Mouse (Mus musculus) embryonic stem cell, embryonic (primary cell): ENCODE results near the gene Pnma1.

Source experiments
- CTCF ChIA-PET, 4 experiments: fragments of 300-600 bp in 2 of 4; fragments of 350-600 bp in 2 of 4; sonication (Branson Sonifier 250); formaldehyde crosslinking; loops; one replicate each; lab custom pipeline; 2022; ENCODE audit warnings: inconsistent platforms in 2 of 4; lab: Charles Lee
- POLR2A ChIA-PET, 4 experiments: fragments of 300-600 bp in 2 of 4; fragments of 350-600 bp in 2 of 4; sonication (Branson Sonifier 250); formaldehyde crosslinking; loops; one replicate each; lab custom pipeline; 2022; ENCODE audit warnings: antibody characterized with exemption in 4 of 4, inconsistent platforms in 1 of 4; lab: Charles Lee

The Pnma1 gene

DNA sequence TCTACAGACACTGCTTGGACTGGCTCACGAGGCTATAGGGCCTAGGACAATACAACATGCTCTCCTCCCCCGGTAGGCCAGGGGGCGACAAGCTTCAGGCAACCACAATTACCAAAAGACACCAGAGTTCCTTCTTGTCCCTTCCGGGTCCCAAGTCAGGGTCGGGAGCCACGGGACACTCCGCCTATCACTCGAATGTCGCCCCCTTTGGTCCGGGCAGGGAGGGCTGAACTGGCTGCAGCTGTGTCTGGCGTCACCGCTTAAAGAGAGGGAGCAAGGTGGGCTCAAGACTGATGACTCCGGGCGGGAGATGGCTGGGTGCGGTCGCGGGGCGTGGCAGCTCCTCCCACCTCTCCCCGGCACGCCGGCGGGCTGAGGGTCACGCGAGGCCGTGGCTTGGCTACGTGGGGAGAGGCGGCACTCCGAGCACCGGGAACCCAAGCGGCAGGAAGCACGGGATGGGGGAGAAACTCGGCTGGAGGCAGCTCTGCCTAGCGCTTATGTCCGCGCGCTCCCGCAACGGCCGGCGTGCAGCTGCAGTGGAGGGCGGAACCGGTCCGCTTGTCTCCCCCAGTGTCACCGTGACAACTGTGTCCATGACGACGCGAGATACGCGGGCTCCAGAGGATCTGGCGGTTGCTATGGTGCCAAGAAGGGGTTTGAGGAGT lies at the start of gene Pnma1:
Gene Pnma1, minus strand, starts transcription at position 536 of the 668 bp plus-strand sequence.
- POLR2A ChIA-PET = interaction anchor here (0.5 to 5.3 kb wide), 25 partner anchors 10 to 198 kb away, joined by 3 to 31 read pairs (median 5); partner anchors contain the start of genes Ptgr2 (in 2 of the 4), Riox1 (in 1 of the 4) and Zfp410 (in 1 of the 4)
- CTCF ChIA-PET = interaction anchor here in 3 of 4 experiments (0.5 to 1.8 kb wide), 17 partner anchors 10 to 197 kb away, joined by 3 to 5 read pairs (median 3); partner anchors contain the start of gene Dnal1 (in 1 of the 3)

- POLR2A ChIA-PET = interaction anchor here in 3 of 4 experiments (0.6 to 12.1 kb wide), 10 partner anchors 7 to 39 kb away, joined by 4 to 200 read pairs (median 79); no protein-coding TSS in a partner anchor
Measured at GRCm38 (mm10) chr12:84195195-84195594, 46.9 kb upstream of the Pnma1 start.

GRCm38 (mm10) chr12:84194400-84195109 lies 46.3 kb upstream of the Pnma1 start:
- POLR2A ChIA-PET = interaction anchor here (0.6 to 12.1 kb wide), 40 partner anchors 8 to 833 kb away, joined by 3 to 200 read pairs (median 6); partner anchors contain the start of genes Elmsan1 (in 3 of the 4), Pnma1 (in 2 of the 4), Isca2 (in 1 of the 4) and Lin52 (in 1 of the 4)
- CTCF ChIA-PET = interaction anchor here in 3 of 4 experiments (0.6 to 1.1 kb wide), 9 partner anchors 8 to 401 kb away, joined by 3 to 5 read pairs (median 4); partner anchors contain the start of gene Pnma1 (in 1 of the 3)

More at GRCm38 (mm10) chr12:84195195-84195594, 46.9 kb upstream of the Pnma1 start:
- CTCF ChIA-PET = no interaction called here

DNA sequence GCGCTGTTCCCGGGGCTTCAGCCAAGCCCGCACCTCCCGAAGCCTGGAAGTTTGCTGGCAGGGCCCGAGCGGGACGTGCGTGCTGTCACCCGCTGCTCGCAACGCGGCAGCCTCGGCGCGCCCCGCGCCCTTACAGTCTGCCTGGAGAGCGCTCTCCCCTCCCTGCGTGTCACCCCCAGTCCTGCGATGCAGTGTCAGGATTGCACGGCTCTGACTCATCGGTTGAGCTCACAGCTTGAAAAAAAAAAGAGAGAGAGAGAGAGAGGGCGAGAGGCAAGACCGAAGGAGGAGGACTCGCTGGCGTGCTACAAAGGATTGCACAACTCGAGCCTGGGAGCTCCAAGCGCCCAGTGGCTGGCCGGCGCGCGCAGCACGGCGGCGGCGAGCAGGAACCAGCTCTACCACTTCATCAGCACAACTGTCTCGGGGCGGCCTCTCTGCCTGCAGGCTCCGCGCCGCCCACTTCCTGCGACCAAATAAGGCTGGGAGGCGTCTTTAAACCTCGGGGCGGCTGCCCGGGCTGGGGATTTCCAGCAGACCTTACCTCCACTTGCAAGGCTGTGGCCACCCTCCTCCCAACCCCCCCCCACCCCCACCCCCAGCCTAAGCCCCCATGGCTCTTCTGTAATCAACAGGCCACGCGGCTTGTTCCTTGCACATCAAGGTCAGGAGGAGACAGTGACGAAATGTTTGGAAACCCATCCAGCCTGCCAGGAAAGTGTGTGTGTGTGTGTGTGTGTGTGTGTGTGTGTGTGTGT lies 45.5 kb upstream of the Pnma1 start:
- POLR2A ChIA-PET = interaction anchor here (0.6 to 12.1 kb wide), 50 partner anchors 8 to 833 kb away, joined by 3 to 200 read pairs (median 4); partner anchors contain the start of genes Elmsan1 (in 3 of the 4), Pnma1 (in 2 of the 4), Riox1 (in 2 of the 4) and Isca2 (in 1 of the 4)
- CTCF ChIA-PET = interaction anchor here (0.6 to 1.1 kb wide), 13 partner anchors 9 to 499 kb away, joined by 3 to 8 read pairs (median 3); partner anchors contain the start of gene Pnma1 (in 1 of the 4)

- ChIA-PET CTCF (interaction anchor here (0.6 to 1.1 kb wide), 7 partner anchors 10 to 466 kb away, joined by 3 to 8 read pairs (median 4); no protein-coding TSS in a partner anchor), POLR2A (interaction anchor here (0.6 to 12.1 kb wide), 54 partner anchors 9 to 580 kb away, joined by 3 to 200 read pairs (median 4); partner anchors contain the start of genes Elmsan1 (in 3 of the 4), Pnma1 (in 2 of the 4), Isca2 (in 1 of the 4) and Npc2 (in 1 of the 4))
Measured at GRCm38 (mm10) chr12:84192741-84193641, 44.7 kb upstream of the Pnma1 start.

DNA sequence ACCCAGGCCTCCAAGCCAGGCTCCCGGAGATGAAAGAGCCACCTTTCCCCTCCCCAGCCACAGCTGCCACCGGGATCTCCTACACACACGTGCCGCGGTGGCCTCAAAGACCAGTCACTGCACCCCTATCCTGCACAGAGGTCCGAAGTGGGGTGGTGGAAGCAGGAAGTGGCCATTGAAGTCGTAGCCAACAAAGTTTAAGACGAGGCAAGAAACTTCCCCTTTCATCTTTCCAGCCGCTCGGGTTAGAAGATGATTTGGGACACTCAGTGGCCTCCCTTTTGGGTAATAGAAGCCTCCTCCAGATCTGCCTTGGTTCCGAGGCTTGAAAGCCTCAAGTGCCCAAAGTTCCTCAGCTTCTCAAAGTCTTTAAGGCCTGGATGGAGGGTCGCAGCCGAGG lies 44.0 kb upstream of the Pnma1 start:
- ChIA-PET CTCF (no interaction called here), POLR2A (interaction anchor here (0.7 to 12.1 kb wide), 33 partner anchors 8 to 560 kb away, joined by 3 to 200 read pairs (median 7); partner anchors contain the start of genes Elmsan1 (in 3 of the 4) and Pnma1 (in 1 of the 4))

DNA sequence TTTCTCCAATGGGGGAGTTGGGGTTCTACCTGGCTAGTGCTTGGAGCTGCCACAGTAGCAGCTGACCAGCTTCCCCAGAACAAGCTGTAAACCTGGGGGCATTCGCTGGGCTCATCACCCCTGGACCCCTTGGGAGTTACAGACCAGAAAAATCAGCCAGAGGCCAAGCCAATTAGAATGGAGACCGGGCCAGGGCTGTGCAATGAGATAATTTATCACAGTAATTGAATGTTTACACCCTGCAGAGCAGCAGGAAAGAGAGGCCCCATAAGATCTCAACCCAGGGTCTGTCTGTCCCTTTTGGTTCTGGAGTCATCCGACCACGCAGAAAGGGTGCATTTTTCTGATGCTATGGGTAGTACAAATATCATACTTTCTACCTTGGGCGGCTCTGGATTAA lies 43.5 kb upstream of the Pnma1 start:
- ChIA-PET CTCF (no interaction called here), POLR2A (interaction anchor here in 3 of 4 experiments (0.6 to 12.1 kb wide), 21 partner anchors 8 to 422 kb away, joined by 3 to 200 read pairs (median 17); partner anchors contain the start of genes Elmsan1 (in 2 of the 3) and Pnma1 (in 1 of the 3))

DNA sequence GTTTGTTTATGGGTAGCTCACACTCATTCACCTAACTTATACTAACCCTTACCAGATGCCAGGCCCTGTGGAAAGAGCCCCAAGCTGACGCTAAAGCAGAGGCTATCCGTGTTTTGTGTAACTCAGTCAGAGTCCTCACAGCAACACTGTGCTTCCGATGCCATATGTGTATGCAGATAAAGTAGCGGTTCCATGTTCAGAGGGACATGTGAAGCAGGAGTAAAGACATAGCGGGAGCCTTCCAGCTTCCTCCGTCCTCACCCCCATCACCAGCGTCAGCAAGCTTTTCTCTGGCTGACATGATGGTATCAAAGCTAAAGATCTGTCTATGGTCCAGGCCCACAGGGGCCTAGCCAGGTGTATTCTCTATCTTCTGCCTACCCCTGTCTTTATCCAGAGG lies 42.9 kb upstream of the Pnma1 start:
- ChIA-PET POLR2A (interaction anchor here in 3 of 4 experiments (0.6 to 12.1 kb wide), 27 partner anchors 9 to 423 kb away, joined by 3 to 200 read pairs (median 6); partner anchors contain the start of genes Aldh6a1 (in 1 of the 3), Elmsan1 (in 1 of the 3), Lin52 (in 1 of the 3) and Pnma1 (in 1 of the 3)), CTCF (interaction anchor here in 2 of 4 experiments (0.7 to 0.8 kb wide), 3 partner anchors 9 to 163 kb away, joined by 3 read pairs; partner anchors contain the start of gene Acot6 (in 1 of the 2))

- CTCF ChIA-PET = interaction anchor here in 3 of 4 experiments (0.6 to 2.8 kb wide), 4 partner anchors 10 to 30 kb away, joined by 3 to 8 read pairs (median 3); no protein-coding TSS in a partner anchor
- POLR2A ChIA-PET = interaction anchor here in 3 of 4 experiments (0.6 to 12.1 kb wide), 28 partner anchors 9 to 261 kb away, joined by 3 to 200 read pairs (median 6); partner anchors contain the start of genes Aldh6a1 (in 1 of the 3), Elmsan1 (in 1 of the 3), Lin52 (in 1 of the 3) and Pnma1 (in 1 of the 3)
Measured at GRCm38 (mm10) chr12:84190151-84190820, 42.0 kb upstream of the Pnma1 start.

DNA sequence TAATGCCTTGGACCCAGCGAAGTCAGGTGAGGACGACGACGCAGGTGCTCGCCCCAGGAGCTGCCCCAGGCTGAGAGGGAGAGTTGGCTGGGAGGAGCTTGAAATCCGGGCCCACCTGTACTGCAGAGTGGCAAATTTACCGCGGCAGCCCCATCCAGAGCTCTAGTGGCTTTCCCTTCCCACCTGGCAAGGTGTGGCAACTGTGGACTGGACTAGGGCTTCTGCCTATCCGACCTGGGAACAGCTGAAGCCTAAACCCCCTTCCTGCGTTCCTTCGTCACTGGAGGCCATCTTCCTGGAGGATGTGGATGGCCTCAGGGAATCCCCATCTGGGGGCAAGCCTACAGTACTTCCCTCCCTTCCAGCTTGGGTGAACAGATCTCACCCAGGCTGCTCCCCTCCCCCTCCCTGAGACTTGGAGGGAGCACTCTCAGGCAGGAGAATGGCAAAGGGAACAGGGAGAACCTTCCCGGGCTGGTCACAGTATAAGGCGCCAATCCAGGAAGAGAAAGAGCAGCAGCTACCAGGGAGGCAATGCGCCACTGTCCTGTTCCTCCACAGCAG lies 40.7 kb upstream of the Pnma1 start:
- ChIA-PET CTCF (interaction anchor here in 3 of 4 experiments (0.8 to 2.8 kb wide), 6 partner anchors 9 to 15 kb away, joined by 3 to 8 read pairs (median 4); no protein-coding TSS in a partner anchor), POLR2A (interaction anchor here (0.5 to 12.1 kb wide), 27 partner anchors 8 to 1017 kb away, joined by 3 to 200 read pairs (median 4); partner anchors contain the start of genes Elmsan1 (in 1 of the 4), Ptgr2 (in 1 of the 4) and Zfp410 (in 1 of the 4))

- CTCF ChIA-PET = interaction anchor here in 2 of 4 experiments (0.6 to 2.8 kb wide), 5 partner anchors 9 to 130 kb away, joined by 3 to 8 read pairs (median 4); no protein-coding TSS in a partner anchor
- POLR2A ChIA-PET = interaction anchor here in 3 of 4 experiments (0.6 to 12.1 kb wide), 30 partner anchors 9 to 1018 kb away, joined by 3 to 200 read pairs (median 4); partner anchors contain the start of genes Elmsan1 (in 2 of the 3), Ptgr2 (in 1 of the 3) and Zfp410 (in 1 of the 3)
Measured at GRCm38 (mm10) chr12:84187752-84188601, 39.7 kb upstream of the Pnma1 start.

DNA sequence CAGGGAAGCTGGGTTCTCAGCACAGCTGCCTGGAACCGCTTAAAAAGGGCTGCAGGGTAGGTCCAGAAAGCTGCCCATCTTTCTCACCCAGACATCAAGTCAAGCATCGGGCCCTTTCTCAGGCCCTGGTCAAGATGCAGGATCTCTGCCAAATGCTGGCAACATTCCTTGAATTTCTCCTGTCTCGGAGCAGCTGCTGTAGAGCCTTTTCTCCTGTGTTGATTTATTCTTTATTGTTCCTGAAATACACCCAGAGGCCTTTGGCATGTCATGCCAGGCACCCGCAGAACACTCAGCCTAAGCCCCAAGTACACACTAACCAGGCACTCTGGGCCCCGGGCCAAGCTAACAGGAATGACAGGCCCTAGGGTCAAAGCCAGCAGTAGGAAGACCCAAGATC lies 38.7 kb upstream of the Pnma1 start:
- ChIA-PET POLR2A (interaction anchor here in 3 of 4 experiments (0.9 to 12.1 kb wide), 14 partner anchors 9 to 48 kb away, joined by 3 to 200 read pairs (median 5); partner anchors contain the start of gene Elmsan1 (in 1 of the 3)), CTCF (interaction anchor here in 2 of 4 experiments (0.6 to 1.6 kb wide), 2 partner anchors 29 to 31 kb away, joined by 3 read pairs; no protein-coding TSS in a partner anchor)

DNA sequence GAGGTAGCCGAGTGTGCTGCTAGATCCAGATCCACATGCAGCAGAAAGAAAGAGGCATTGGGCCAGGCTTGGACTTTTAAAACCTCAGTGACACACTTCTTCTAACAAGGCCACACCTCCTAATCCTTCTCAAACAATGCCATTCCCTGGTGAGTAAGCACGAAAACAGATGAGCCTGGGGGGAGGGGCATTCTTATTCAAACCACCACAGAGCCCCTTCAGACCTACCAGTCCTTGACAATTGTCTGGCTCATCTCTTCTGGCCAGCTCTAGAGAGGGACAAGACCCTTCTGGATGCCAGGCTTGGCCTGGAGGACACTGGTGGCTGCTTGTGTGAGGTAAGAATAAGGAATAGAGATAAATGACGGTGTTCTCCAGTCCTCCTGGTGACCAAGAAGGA lies 38.2 kb upstream of the Pnma1 start:
- POLR2A ChIA-PET = interaction anchor here in 3 of 4 experiments (0.8 to 12.1 kb wide), 11 partner anchors 10 to 47 kb away, joined by 3 to 200 read pairs (median 12); partner anchors contain the start of gene Elmsan1 (in 1 of the 3)

More for the DNA sequence above, 38.2 kb upstream of the Pnma1 start:
- CTCF ChIA-PET = interaction anchor here in 1 of 4 experiments (1.6 kb wide), 1 partner anchor 28 kb away, joined by 3 read pairs; no protein-coding TSS in a partner anchor
